Mouse (Mus musculus): Measurements from ENCODE around the gene Gm10424.
"Not testable (repeated sequence)": the region's sequence is repeated elsewhere in the genome, so short reads cannot be mapped to it uniquely, and the experiment has no call there.

Gene Gm10424

GRCm38 (mm10) chr5:95272668-95273067 is at the start of gene Gm10424:
Gene Gm10424, minus strand, starts transcription at chr5:95272768.
- not testable (repeated sequence) for DNase-seq (ENCODE audit: low read depth, low spot score)

GRCm38 (mm10) chr5:95305611-95306010 is 33.0 kb upstream of the Gm10424 start, which contains the start of gene Gm3259:
Gene Gm3259, plus strand, starts transcription at chr5:95305911.
- DNase-seq (ENCODE audit: low read depth, low spot score) = not testable (repeated sequence)

All from CD4-positive, CD25-positive, alpha-beta regulatory T cell, adult 2 months (primary cell).